Mouse (Mus musculus): ENCODE results near the gene Dand5. TPM values are rescaled to one million over a fixed set of nuclear protein-coding genes. Genes with fewer than 3 reads are reported as not detected.
"Not testable (repeated sequence)": the region's sequence is repeated elsewhere in the genome, so short reads cannot be mapped to it uniquely, and the experiment has no call there.

The Dand5 gene
- polyA plus RNA-seq, 1 experiment: 2.2 TPM

GRCm38 (mm10) chr8:84834866-84835855, 12.5 kb upstream of the Dand5 start:
- no peak overlapping the region for H3K27ac ChIP-seq (ENCODE audit: control insufficient read depth, insufficient read depth, low read length)
- DNase-seq: no peak
- H3K27me3 ChIP-seq (ENCODE audit: control insufficient read depth, insufficient read depth, low read length): no peaks in the 10 kb centered on the region
- peaks cover 5% of the 10 kb centered on the region for H3K4me1 ChIP-seq (replicated peaks; ENCODE audit: control insufficient read depth, insufficient read depth, low read length)
- no peak overlapping the region for H3K4me3 ChIP-seq (ENCODE audit: control insufficient read depth, insufficient read depth, low read length)
- 88% methylated on average over 10 of the region's 10 CpGs for WGBS
- peaks cover 39% of the 10 kb centered on the region for H3K36me3 ChIP-seq (ENCODE audit: control insufficient read depth, insufficient read depth, low read length)
- TF ChIP-seq POLR2A (IDR thresholded peaks at IDR 0.05; ENCODE audit: control insufficient read depth, extremely low read depth, insufficient read depth, low read length, poor library complexity) (no peak), CTCF (IDR thresholded peaks at IDR 0.05; ENCODE audit: borderline replicate concordance, control insufficient read depth, extremely low read depth, insufficient read depth, low read length, poor library complexity) (no peak)

- no peak for TF ChIP-seq POLR2A (IDR thresholded peaks at IDR 0.05; ENCODE audit: control insufficient read depth, extremely low read depth, insufficient read depth, low read length, poor library complexity)
- TF ChIP-seq CTCF (IDR thresholded peaks at IDR 0.05; ENCODE audit: borderline replicate concordance, control insufficient read depth, extremely low read depth, insufficient read depth, low read length, poor library complexity): no peak
Observed at GRCm38 (mm10) chr8:84834002-84834865, 11.6 kb upstream of the Dand5 start.

GRCm38 (mm10) chr8:84832759-84833742, 10.4 kb upstream of the Dand5 start:
- Histone ChIP-seq H3K36me3 (ENCODE audit: control insufficient read depth, insufficient read depth, low read length) (peaks cover 35% of the 10 kb centered on the region), H3K27ac (ENCODE audit: control insufficient read depth, insufficient read depth, low read length) (no peak overlapping the region), H3K4me3 (ENCODE audit: control insufficient read depth, insufficient read depth, low read length) (peak overlapping the region; percentile 93), H3K27me3 (ENCODE audit: control insufficient read depth, insufficient read depth, low read length) (no peaks in the 10 kb centered on the region), H3K4me1 (replicated peaks; ENCODE audit: control insufficient read depth, insufficient read depth, low read length) (peaks cover 2% of the 10 kb centered on the region)
- 39% methylated on average over 10 of the region's 10 CpGs for WGBS
- no peak for DNase-seq
- TF ChIP-seq POLR2A (IDR thresholded peaks at IDR 0.05; ENCODE audit: control insufficient read depth, extremely low read depth, insufficient read depth, low read length, poor library complexity) (no peak), CTCF (IDR thresholded peaks at IDR 0.05; ENCODE audit: borderline replicate concordance, control insufficient read depth, extremely low read depth, insufficient read depth, low read length, poor library complexity) (no peak)

More at GRCm38 (mm10) chr8:84834002-84834865, 11.6 kb upstream of the Dand5 start:
- Histone ChIP-seq H3K4me1 (replicated peaks; ENCODE audit: control insufficient read depth, insufficient read depth, low read length) (peaks cover 2% of the 10 kb centered on the region), H3K4me3 (ENCODE audit: control insufficient read depth, insufficient read depth, low read length) (no peak overlapping the region), H3K27ac (ENCODE audit: control insufficient read depth, insufficient read depth, low read length) (no peak overlapping the region), H3K27me3 (ENCODE audit: control insufficient read depth, insufficient read depth, low read length) (no peaks in the 10 kb centered on the region), H3K36me3 (ENCODE audit: control insufficient read depth, insufficient read depth, low read length) (peaks cover 39% of the 10 kb centered on the region)
- WGBS: 93% methylated on average over 19 of the region's 19 CpGs
- no peak for DNase-seq

- peak overlapping the region; percentile 5; the same call in 1 of the 2 replicates for H3K27ac ChIP-seq (ENCODE audit: control insufficient read depth, insufficient read depth, low read length)
- under 1% methylated on average over 59 of the region's 59 CpGs for WGBS
- H3K4me1 ChIP-seq (replicated peaks; ENCODE audit: control insufficient read depth, insufficient read depth, low read length): peaks cover 2% of the 10 kb centered on the region
- DNase-seq: peak; percentile 90
- peaks cover 28% of the 10 kb centered on the region for H3K36me3 ChIP-seq (ENCODE audit: control insufficient read depth, insufficient read depth, low read length)
- H3K4me3 ChIP-seq (ENCODE audit: control insufficient read depth, insufficient read depth, low read length): peak overlapping the region; percentile 93
- peak; percentile 90 for TF ChIP-seq POLR2A (IDR thresholded peaks at IDR 0.05; ENCODE audit: control insufficient read depth, extremely low read depth, insufficient read depth, low read length, poor library complexity)
- TF ChIP-seq CTCF (IDR thresholded peaks at IDR 0.05; ENCODE audit: borderline replicate concordance, control insufficient read depth, extremely low read depth, insufficient read depth, low read length, poor library complexity): no peak
- H3K27me3 ChIP-seq (ENCODE audit: control insufficient read depth, insufficient read depth, low read length): no peaks in the 10 kb centered on the region
Observed at GRCm38 (mm10) chr8:84832034-84832717, 9.6 kb upstream of the Dand5 start.

- DNase-seq: peak; percentile 51
- Histone ChIP-seq H3K27ac (ENCODE audit: control insufficient read depth, insufficient read depth, low read length) (peak within 1 kb of the TSS; percentile 5; the same call in 1 of the 2 replicates), H3K36me3 (ENCODE audit: control insufficient read depth, insufficient read depth, low read length) (peaks cover 27% of the 10 kb centered on the region), H3K27me3 (ENCODE audit: control insufficient read depth, insufficient read depth, low read length) (no peaks in the 10 kb centered on the region), H3K4me3 (ENCODE audit: control insufficient read depth, insufficient read depth, low read length) (peak within 1 kb of the TSS; percentile 93), H3K4me1 (replicated peaks; ENCODE audit: control insufficient read depth, insufficient read depth, low read length) (peaks cover 2% of the 10 kb centered on the region)
- no peak for TF ChIP-seq POLR2A (IDR thresholded peaks at IDR 0.05; ENCODE audit: control insufficient read depth, extremely low read depth, insufficient read depth, low read length, poor library complexity)
- TF ChIP-seq CTCF (IDR thresholded peaks at IDR 0.05; ENCODE audit: borderline replicate concordance, control insufficient read depth, extremely low read depth, insufficient read depth, low read length, poor library complexity): no peak
- 17% methylated on average over 11 of the region's 11 CpGs for WGBS
Observed at GRCm38 (mm10) chr8:84831490-84831889, 8.9 kb upstream of the Dand5 start, which contains the start of gene Gadd45gip1. TSS of gene Gadd45gip1 (plus strand) at chr8:84831522.

GRCm38 (mm10) chr8:84826518-84826917, 3.9 kb upstream of the Dand5 start:
- 71% methylated on average over 2 of the region's 2 CpGs for WGBS
- H3K36me3 ChIP-seq (ENCODE audit: control insufficient read depth, insufficient read depth, low read length); H3K27ac ChIP-seq (ENCODE audit: control insufficient read depth, insufficient read depth, low read length); DNase-seq; H3K27me3 ChIP-seq (ENCODE audit: control insufficient read depth, insufficient read depth, low read length); H3K4me3 ChIP-seq (ENCODE audit: control insufficient read depth, insufficient read depth, low read length): not testable (repeated sequence)
- peaks cover 12% of the 10 kb centered on the region for H3K4me1 ChIP-seq (replicated peaks; ENCODE audit: control insufficient read depth, insufficient read depth, low read length)
